Mouse (Mus musculus) testis, adult 2 months (tissue): ENCODE data around the gene Slitrk1.

Source experiments
- CTCF ChIP-seq: fragments of 200-500 bp; IDR thresholded peaks from 2 replicates; pipeline ENCODE4 v1.5.1; 2012; ENCODE audit warnings: low read depth, mild to moderate bottlenecking, inconsistent platforms, low read length, moderate library complexity; ENCODE audit not compliant: control insufficient read depth, insufficient read depth, insufficient replicate concordance
- POLR2A ChIP-seq: fragments of 200-500 bp; IDR thresholded peaks from 2 replicates; pipeline ENCODE4 v1.6.1; 2012; ENCODE audit warnings: low read depth, mild to moderate bottlenecking, inconsistent platforms, low read length, moderate library complexity; ENCODE audit not compliant: control insufficient read depth

GRCm38 (mm10) chr14:108859310-108859709 lies 54.6 kb downstream of the Slitrk1 start:
- TF ChIP-seq CTCF (no peak), POLR2A (no peak)
